Mouse (Mus musculus) G1E (cell line): ENCODE measurements at regions not wholly inside any gene's neighbourhood (a gene's known extent, or its start where the extent isn't known, plus 50 kb on each side); places are given as distances from the start of the nearest gene placed in this dataset.

Experiments used
- CTCF ChIP-seq: IDR thresholded peaks from 2 replicates; pipeline ENCODE4 v1.5.1; 2012; ENCODE audit warnings: low read depth, low read length, inconsistent platforms, mixed read lengths
- TAL1 ChIP-seq: conservative IDR thresholded peaks from 2 replicates; pipeline ENCODE4 v1.6.1; 2012; ENCODE audit warnings: low read depth, low read length, inconsistent platforms, mixed read lengths

GRCm38 (mm10) chr5:74903711-74904110 is 140.9 kb downstream of the Chic2 start:
- no peak for TF ChIP-seq CTCF
- TF ChIP-seq TAL1, result no peak
